Mouse (Mus musculus): ENCODE data around the gene Trmt5.

Trmt5 gene

DNA sequence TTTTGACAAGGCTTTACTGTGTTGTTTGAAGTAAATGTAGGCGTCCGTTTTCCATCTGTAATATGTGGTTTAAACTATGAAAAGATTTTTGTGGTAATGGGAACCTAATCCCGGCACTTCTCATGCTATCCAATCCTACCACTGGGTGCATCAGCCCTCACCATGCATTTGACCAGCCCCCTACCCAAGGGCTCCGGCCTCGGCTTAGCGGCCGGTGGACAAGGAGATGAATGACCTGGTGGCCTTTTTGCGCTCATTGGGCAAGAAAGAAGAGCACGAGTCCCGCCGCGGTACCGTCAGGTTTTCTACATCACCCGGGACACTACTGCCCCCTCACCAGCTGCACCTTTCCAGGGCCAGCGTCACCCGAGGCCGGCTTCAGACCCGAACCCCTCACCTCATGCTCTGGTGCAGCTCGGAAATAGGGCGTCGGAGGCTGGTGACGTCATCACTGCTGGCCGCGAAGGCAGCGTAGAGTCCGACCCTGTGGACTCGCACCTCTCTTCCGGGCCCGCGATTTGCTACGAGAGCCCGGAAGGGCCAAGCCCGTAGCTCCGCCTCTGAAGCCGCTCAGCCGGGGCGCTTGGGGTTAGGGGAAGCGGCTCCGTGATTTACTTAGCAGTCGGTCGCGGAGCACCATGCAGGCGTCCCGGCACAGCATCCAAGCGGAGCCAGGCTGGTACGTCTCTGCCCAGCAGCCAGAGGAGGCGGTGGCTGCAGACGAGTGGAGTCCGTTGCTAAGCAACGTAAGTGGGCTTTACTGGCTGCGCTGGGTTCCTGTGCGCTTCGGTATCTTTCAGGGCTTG is at the start of gene Trmt5, which contains the start of gene Slc38a6:
Gene Trmt5 (minus strand): TSS at position 424 of the 806 bp plus-strand sequence.
Gene Slc38a6 (plus strand): TSS at position 493 of the 806 bp plus-strand sequence.
- in situ Hi-C loops (cut with MboI, MseI): loop anchor here (5.0 kb wide), 1 partner anchor 74 kb away; no protein-coding TSS in a partner anchor

DNA sequence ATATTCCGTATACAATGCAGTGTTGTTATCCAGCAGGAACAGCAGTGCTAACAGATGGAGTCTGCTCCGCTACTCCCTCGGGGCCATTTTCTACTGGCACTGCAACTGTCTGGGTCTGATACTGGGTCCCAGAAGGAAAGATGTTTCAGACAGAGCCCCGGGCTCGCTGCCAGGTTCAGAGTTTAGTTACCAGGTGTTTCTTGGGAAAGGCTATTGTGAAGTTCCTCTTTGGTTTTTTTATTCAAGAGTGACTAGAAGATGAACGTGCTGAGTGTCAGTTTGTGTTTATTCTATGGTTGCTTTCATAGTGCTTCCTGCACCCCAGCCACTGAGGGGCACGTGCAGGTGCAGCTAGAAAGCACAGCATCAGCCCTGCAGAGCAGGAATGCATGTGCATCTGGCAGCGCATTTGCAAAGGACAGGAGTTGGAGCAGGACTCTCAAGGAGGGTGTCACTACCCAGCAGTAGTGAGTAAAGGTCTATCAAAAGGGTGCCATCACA is 47.6 kb upstream of the Trmt5 start:
- in situ Hi-C loops (cut with MboI, MseI): no loop called here

DNA sequence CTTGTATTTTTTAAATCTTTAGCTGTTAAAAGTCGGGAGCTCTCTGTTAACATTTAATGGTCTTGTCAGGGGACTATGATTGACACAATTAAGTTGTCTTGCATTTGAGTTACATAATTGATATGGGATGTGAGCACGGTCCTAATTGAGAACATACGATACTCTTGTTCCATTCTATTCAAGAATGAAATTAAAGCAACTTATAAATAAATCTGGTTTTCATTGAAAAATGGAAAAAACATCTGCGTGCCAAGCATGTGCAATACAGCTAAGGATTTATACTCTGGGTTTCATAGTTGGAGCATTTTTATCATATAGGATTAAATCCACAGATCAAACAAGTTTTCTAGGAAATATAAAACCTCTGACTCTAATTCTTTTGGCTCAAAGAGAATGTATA is 46.2 kb upstream of the Trmt5 start:
- in situ Hi-C loops (cut with MboI, MseI): no loop called here

DNA sequence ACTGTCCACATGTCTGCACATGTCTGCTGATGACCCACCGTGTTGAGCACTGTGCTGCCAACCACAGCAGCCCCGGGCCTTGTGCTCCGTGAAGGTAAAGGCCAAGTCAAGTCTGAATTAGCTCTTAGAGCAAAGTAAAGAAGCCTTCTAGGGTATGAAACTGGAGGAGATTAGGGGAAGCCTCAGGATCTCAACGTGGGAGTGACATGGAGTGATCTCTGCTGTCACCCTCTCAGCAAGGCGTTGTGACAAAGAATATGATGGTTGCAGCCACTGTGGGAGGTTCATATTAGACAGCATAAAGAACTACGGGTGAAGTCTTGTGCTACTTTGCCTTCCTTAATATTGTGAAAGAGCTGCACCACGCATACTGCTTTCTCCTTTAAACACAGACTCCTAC is 43.7 kb upstream of the Trmt5 start:
- in situ Hi-C loops (cut with MboI, MseI): no loop called here

DNA sequence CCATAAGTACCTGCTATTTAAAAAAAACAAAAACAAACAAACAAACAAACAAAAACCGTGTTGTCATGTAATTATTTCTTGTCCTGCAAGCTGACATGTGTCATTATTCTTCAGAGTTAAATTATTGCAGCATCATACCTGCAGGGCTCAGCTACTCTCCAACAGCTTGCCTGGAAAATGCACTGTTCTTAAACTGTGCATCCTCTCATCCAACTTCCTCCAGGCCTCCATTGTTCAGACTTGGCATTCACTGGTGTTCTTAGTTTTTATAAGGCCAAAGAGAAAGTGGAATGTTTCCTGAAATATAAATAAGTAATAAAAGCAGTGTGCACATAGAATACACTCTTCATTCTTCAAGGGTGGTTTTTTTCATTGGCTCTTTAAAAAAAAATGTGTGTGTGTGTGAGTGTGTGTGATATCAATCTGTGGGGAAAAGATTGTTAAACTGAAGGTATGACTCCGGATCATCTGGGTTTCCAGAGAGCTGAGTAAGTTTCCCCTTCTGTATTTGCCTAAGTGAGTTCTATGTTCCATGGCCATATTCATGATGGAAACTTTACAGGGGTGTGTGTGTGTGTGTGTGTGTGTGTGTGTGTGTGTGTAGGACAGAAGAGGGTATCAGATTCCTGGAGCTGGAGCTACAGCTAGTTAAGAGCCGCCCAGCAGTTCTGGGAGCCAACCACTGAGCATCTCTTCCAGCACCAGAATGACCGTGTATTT is 42.1 kb upstream of the Trmt5 start:
- in situ Hi-C loops (cut with MboI, MseI): no loop called here

DNA sequence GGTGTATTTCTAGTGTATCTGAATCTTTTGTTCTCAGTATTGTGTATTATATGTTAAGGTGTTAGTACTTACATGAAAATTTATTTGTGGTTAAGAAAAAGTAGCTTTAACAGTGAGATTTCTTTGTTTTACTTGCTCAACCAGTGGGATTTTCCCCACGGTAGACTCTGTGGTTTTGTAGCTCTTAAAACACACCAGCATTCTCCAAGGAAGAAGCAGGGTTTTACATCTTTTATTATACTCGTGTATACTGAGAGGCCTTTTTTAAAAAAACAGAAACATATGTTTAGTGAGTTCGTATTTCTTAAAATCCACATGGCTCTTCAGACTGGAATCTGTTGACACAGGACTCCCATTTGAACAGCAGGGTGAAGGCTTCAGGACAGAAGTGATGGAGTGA is 40.9 kb upstream of the Trmt5 start:
- in situ Hi-C loops (cut with MboI, MseI): no loop called here

DNA sequence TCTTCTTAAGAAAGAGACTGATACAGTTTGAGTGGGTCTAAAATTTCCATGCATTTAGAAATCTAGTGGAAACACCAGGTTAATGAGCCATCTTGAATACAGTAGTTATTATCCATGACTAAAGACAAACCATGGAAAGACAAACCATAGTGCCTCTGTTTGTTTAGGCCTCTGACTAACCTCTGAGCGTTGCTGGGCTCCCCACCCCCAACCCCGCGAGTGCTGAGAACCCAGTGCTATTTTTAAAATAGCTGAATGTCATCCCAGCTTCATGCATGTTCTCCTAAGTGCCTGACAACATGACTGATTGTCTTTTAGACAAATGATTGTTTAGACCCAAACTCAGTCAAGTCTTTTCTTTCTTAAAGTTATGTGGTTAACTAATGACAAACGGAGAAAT is 39.1 kb upstream of the Trmt5 start:
- in situ Hi-C loops (cut with MboI, MseI): no loop called here

DNA sequence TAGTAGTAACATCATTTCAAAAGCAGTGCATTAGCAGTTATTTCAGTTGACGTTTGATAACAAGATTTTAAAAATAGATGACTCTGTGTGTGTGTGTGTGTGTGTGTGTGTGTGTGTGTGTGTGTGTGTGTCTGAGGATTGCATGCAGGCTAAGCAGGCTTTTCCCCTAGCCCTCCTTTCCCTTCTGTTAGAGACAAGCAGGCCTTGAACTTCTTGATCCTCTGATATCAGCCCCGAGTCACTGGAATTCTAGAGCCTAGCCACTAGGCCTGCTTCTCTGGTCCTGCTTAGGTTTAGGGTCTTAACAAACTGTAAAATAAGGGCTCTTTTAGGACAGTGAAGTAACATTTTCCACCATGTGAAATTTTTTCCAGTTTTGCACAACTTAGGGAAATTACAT is 38.7 kb upstream of the Trmt5 start:
- in situ Hi-C loops (cut with MboI, MseI): no loop called here

DNA sequence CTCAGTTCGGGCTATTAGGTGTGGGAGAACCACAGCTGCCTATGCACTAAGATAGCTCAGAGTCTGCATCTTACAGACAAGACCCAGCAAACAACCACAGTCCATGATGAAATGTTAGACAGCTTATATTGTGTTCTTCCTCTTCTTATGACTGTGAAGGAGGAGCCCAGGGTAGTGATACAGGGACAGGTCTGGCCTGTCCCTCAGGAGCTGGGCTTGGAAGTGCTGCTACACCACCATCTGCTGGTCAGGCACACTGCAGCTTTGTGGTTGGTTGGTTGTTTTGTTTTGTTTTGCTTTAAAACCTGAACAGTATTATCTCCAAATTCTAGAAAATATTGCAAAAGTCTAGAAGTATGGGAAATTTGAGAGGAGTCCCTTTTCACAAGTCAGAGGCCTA is 38.2 kb upstream of the Trmt5 start:
- in situ Hi-C loops (cut with MboI, MseI): no loop called here

DNA sequence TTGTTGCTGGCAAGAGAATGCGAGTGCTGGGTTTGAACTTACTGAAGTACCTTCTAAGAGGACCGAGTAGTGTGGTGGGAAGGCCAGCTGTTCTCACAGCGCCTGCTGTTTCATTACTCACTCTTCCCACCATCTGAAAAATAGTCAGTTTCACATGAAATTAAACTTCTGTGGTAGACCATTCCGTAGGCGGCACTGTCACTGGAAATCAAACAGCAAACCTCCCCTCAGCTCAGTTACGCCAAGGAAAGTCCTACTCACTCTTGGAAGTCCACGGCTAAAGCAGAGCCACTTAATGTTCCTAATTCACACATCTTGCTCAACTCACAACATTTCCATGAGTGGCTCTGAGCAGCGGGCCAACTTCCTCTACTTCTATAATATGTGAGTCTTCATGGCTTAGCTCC is 37.7 kb upstream of the Trmt5 start:
- in situ Hi-C loops (cut with MboI, MseI): no loop called here

DNA sequence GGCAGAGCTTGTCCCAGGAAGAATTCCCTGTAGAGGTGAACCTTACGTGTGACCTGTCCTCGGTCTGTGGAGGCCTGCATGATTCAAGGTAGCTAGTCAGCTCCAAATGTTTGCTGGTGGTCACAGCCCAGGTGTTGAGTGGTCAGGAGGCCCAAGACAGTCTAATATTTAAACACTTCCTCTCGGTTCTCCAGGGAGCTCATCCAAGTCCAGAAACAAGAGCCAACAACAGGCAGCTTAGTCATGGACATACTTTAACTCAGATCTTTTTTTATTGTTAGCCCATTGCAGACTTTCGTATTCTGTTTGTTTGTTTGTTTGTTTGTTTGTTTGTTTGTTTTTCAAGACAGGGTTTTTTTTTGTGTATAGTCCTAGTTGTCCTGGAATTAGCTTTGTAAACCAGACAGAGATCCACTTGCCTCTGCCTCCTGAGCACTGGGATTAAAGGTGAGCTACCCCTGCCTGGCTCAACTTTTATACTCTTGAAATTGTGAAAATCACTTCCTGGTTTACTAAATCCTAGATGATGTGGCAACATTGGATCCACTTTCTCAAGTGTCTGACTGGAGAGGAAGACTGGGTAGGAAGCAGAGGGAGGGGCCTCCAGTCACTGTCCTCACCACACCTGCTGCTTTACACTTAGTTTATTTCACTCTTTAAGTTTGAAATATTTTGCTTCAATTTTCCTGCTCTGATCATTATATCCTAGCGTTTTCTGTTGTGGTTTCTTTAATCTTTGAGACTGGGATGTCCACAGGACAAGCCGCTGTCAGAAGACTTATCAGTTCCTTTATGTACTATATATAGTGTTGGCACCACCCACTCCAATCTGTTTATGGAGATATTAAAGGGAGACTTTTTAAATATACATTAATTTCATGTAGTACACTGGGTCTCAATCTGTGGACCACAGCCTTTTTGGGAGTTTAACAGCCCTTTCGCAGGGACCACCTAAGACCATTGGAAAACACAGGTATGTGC is 31.5 kb upstream of the Trmt5 start:
- in situ Hi-C loops (cut with MboI, MseI): no loop called here

DNA sequence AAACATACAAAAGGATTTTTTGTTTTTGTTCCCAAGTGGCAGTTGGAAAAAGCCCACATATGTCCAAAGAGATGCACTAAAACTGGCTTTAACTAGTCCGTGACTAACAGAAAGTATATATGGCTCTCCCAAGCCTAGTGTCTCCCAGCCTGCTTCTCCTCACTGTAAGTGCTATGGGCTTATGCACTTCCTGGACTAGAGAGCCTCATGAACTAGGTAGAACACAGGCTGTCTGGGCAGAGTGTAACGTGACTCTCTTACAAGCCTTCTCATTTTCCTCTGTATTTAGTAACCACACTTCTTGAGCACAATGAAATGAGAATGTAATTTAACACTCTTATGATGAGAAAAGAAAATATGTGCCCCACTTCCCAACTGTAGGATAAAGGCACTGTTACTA is 22.2 kb upstream of the Trmt5 start:
- in situ Hi-C loops (cut with MboI, MseI): no loop called here

DNA sequence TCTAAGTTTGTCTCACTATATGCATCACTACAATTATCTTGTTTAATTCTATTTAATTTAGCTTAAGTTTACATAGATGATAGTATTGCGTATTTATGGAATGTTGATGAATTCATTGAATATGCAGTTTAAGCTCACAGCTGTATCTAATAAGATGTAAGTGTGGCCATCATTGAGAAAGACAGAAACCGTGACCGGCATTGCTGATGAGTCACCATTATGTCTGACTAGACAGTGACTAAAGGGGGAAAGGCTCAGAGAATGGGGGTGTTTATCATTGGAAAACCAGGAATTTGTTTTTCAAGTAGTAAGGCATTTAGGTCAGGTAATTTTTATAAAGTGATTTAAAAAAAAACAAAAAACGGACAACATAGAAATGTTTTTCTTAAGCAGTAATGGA is 21.2 kb upstream of the Trmt5 start:
- in situ Hi-C loops (cut with MboI, MseI): no loop called here

DNA sequence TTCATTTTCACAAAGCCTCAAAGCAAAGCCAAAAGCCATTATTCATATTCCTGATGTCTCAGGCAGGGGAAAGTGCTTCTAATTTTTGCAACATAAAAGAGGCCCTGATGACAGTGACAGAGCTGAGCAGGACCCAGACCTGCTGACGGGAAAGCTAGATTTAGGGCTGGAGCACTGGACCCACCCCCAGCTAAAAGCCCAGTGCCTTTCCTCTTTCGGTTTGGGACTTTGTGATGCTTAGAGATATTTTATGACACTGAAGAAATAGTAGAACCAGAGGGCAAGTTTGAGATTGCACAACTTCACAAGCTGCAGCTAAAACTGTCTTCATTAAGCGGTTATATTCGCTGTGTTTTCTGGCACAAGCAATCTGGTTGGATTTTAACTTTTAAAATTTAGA is 18.1 kb upstream of the Trmt5 start:
- in situ Hi-C loops (cut with MboI, MseI): no loop called here

DNA sequence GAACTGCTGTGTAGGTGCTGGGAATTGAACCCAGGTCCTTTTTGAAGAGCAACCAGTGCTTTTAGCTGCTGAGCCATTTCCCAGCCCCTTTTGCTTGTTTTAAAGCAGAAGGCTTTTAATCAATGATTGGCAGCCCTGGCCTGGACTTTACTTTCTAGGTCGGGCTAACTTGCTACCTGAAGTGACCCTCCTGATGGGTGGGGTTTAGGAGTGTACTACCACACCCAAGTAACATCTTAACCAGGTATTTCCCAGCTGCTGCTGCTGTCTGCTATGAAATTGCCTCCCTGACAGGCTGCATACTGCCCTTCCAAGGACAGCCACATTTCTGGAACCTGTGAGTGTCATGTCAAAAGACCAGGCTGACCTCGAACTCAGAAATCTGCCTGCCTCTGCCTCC is 14.0 kb upstream of the Trmt5 start:
- in situ Hi-C loops (cut with MboI, MseI): no loop called here

DNA sequence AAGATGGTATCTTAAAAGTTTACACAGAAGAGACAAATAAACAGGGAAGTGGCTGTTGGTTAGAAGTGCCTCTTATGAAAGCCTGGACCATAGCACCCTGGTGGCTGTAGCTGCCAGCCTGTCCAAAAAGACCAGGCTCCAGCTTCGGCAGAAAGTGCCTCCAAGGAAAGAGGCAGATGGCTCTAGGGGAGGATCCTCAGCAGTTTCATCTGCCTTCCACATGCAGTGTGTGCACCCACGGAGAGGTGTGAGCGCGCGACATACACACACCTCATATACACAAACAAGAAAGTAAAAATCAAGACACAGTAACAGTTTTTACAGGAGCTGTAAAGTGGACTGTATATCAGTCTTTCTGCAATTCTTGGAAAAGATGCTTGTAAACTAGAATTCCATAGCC is 12.1 kb upstream of the Trmt5 start:
- in situ Hi-C loops (cut with MboI, MseI): no loop called here

DNA sequence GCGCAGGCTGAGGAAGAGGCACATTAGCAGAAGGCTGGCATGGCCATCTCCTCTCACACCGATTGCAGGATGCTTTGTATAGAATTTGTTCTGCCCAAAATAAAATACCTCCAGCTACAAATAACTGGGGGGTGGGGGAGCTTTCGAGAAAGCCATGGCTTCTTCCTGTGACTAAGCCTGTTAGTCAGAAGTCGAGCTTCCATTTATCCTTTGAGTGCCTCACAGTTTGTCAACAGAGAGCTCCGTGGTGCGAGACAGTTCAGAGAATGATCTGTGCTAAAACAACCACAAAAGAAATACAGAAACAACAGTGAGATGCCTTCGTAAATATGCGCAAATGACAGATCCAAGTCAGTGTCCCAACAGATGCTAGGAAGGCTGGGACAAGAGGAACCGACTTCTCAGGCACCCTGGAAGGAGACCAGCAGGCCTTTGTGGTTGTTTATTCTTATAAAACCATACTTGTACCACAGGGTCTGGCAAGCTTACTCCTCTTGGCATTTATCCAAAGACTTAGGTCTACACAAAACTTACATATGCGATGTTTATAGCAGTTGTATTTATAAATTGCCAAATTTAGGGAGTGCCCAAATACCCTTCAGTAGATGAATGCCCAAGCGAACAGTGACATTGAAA is 9.1 kb upstream of the Trmt5 start:
- in situ Hi-C loops (cut with MboI, MseI): no loop called here

DNA sequence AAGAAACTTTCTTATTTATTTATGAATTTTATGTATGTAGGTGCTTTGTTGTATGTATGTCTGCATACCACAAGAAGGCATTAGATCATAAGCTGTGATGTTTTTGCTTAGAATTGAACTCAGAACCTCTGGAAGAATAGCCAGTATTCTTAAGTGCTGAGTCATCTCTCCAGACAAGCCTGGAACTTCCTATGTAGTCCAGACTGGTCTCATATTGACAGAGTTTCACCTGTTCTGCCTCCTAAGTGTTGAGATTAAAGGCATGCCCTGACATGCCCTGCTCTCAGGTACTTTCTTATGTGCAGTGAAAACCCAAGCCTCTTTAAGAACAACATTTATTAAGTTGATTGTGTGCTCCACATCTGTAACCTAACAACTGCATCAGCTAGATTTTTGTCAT is 8.4 kb upstream of the Trmt5 start:
- in situ Hi-C loops (cut with MboI, MseI): no loop called here

DNA sequence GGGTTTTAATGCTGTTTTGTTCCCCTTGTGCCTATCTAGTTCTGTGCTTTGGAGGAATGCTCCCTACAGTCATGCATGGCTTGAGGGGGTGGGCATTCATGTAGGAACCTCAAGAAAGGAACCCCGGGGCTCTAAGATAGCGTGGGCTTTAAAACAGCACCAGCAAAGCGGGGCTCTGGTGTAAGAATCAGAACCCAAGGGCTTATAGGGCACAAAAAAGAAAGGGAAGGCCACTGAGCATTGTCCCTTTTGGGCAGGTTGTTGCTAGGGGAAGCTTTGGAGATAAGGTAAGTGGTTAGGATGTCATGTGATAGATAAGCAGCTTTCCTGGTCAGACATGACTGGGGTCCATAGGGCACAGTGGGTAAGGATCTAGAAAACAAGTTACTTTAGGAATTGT is 2.1 kb upstream of the Trmt5 start:
- in situ Hi-C loops (cut with MboI, MseI): loop anchor here (5.0 kb wide), 1 partner anchor 76 kb away; no protein-coding TSS in a partner anchor

DNA sequence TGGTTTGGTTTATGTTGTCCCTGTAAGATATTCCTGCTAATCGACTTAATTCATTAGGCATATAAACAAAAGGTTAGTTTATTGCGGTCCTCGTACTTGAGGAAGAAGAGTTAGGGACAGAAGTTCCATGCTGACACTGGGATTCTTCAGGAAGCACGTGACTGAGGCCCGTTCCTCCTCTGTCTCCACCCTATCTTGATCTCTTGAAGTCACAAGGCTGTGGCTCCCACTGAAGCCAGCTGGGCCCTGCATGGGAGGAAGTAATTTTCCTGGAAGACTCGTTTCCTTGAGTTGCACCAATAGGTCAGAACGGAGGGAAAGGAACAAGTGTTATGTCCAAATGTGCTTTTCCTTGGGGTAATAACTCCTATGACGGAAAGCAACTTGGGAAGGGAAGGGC is 1.1 kb upstream of the Trmt5 start:
- in situ Hi-C loops (cut with MboI, MseI): loop anchor here (5.0 kb wide), 1 partner anchor 75 kb away; no protein-coding TSS in a partner anchor

DNA sequence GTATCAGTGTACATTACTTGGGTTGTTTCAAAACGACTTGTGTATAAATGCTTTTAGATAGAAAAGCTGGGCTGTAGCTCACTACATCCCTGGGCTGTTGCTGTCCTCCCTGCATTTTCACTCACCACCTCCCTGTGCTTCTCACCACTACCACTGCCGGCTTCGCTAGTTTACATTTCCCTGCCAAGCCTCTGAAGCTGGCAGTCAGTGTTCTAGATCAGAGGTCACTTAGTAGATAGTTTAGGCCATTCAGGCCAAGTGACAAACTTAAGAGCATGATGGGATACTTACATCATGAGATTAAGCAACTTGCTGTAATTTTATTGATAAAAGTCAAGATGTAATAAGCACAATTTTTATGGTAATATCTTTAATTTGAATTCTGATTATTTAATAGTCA is 11.6 kb downstream of the Trmt5 start:
- in situ Hi-C loops (cut with MboI, MseI): no loop called here
